Mouse (Mus musculus): ENCODE measurements at regions not wholly inside any gene's neighbourhood (a gene's known extent, or its start where the extent isn't known, plus 50 kb on each side); places are given as distances from the start of the nearest gene placed in this dataset.

DNA sequence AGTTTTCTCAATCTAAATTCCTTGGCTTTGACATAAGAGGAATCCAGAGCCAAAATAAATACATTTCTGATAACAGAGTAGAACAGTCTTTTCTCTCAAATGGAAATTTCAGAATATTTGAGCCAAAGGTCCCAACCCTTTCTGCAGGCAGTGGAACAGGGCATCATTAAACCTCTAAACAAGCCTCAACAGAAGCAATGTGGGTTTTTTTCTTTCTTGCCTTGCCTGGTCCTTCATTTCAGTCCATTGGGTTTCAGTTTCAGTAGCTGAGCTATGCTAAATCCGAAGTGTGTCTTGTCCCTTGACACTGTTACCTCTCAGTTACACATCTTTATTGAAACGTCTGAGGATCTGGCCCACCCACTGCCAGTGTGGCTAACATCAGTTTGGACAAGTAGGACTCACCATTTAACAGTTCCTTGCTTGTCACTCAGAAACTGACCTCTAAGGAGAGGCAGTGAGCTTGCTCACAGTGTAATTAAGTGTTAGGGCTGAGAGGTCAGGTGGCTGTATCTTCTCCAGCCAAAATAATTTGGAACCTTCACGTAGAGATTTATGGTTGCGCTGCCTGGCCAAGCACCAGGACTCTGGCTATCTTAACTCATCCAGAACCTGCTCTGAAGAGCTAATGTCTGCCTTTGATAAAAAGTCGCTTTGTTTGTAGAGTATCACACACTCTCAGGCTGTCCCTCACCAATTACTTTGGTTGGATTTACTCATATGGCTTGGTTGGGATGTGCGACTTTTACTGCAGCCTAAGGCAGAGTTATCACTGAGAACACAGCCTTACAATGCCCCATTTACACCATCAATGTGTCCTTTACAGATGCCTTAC is 545.2 kb downstream of the Efnb2 start:
- no peak for TF ChIP-seq GATA1 (IDR thresholded peaks at IDR 0.05; ENCODE audit: borderline replicate concordance, low read length)
- TF ChIP-seq FLI1 (IDR thresholded peaks at IDR 0.05; ENCODE audit: low read length) = no peak
